Mouse (Mus musculus): ENCODE measurements around the gene 4930486L24Rik. TPM values are rescaled to one million over a fixed set of nuclear protein-coding genes. Genes with fewer than 3 reads are reported as not detected.
"Not testable (repeated sequence)": the region's sequence is repeated elsewhere in the genome, so short reads cannot be mapped to it uniquely, and the experiment has no call there.

The 4930486L24Rik gene
- polyA plus RNA-seq (2015; fragmentation: Nextera tagmentation; extraction: Ambion mirVana), result 0.22 TPM in 1 of 2 replicates, not detected in the other

- 56% methylated on average over 1 of the region's 1 CpGs for WGBS
These were observed at the start of gene 4930486L24Rik for GRCm38 (mm10) chr13:60864281-60864680. Gene 4930486L24Rik (minus strand): TSS chr13:60864475.

GRCm38 (mm10) chr13:60904780-60905179, 40.5 kb upstream of the 4930486L24Rik start, which contains the start of gene Tpbpb:
Gene Tpbpb (minus strand): TSS chr13:60904880.
- not testable (repeated sequence) for H3K9me3 ChIP-seq (replicated peaks; ENCODE audit: low read length); ATAC-seq (replicated peaks; ENCODE audit: low FRiP score, low read depth); H3K4me1 ChIP-seq (replicated peaks; ENCODE audit: insufficient read depth, low read length); DNase-seq (ENCODE audit: low spot score); H3K4me2 ChIP-seq (ENCODE audit: low read length); H3K27me3 ChIP-seq (ENCODE audit: insufficient read depth, low read length); H3K27ac ChIP-seq; H3K4me3 ChIP-seq (replicated peaks; ENCODE audit: low read depth, low read length); H3K9ac ChIP-seq (ENCODE audit: low read depth, low read length); H3K36me3 ChIP-seq (ENCODE audit: insufficient read depth, low read length)
- 91% methylated on average over 2 of the region's 2 CpGs for WGBS

More at GRCm38 (mm10) chr13:60864281-60864680, at the start of gene 4930486L24Rik:
- H3K4me2 ChIP-seq (ENCODE audit: low read length), result no peak within 1 kb of the TSS
- ATAC-seq (replicated peaks; ENCODE audit: low FRiP score, low read depth), result no peak
- H3K36me3 ChIP-seq (ENCODE audit: insufficient read depth, low read length), result no peaks in the 10 kb centered on the region
- no peak within 1 kb of the TSS for H3K9ac ChIP-seq (ENCODE audit: low read depth, low read length)
- no peaks in the 10 kb centered on the region for H3K27me3 ChIP-seq (ENCODE audit: insufficient read depth, low read length)
- no peaks in the 10 kb centered on the region for H3K4me1 ChIP-seq (replicated peaks; ENCODE audit: insufficient read depth, low read length)
- H3K9me3 ChIP-seq (replicated peaks; ENCODE audit: low read length), result no peaks in the 10 kb centered on the region
- H3K4me3 ChIP-seq (replicated peaks; ENCODE audit: low read depth, low read length), result no peak within 1 kb of the TSS
- no peak for DNase-seq (ENCODE audit: low spot score)
- no peak for TF ChIP-seq CTCF (IDR thresholded peaks at IDR 0.05; ENCODE audit: low read depth)
- no peak within 1 kb of the TSS for H3K27ac ChIP-seq

GRCm38 (mm10) chr13:60897328-60897727, 33.1 kb upstream of the 4930486L24Rik start, which contains the start of gene Ctla2b:
Gene Ctla2b (minus strand): TSS chr13:60897447.
- WGBS, result 54% methylated on average over 3 of the region's 3 CpGs
- TF ChIP-seq CTCF (IDR thresholded peaks at IDR 0.05; ENCODE audit: low read depth), result no peak
- no peak within 1 kb of the TSS for H3K4me2 ChIP-seq (ENCODE audit: low read length)
- H3K27me3 ChIP-seq (ENCODE audit: insufficient read depth, low read length), result no peaks in the 10 kb centered on the region
- H3K36me3 ChIP-seq (ENCODE audit: insufficient read depth, low read length), result no peaks in the 10 kb centered on the region
- H3K4me1 ChIP-seq (replicated peaks; ENCODE audit: insufficient read depth, low read length), result no peaks in the 10 kb centered on the region
- no peaks in the 10 kb centered on the region for H3K9me3 ChIP-seq (replicated peaks; ENCODE audit: low read length)
- no peak within 1 kb of the TSS for H3K9ac ChIP-seq (ENCODE audit: low read depth, low read length)
- no peak within 1 kb of the TSS for H3K4me3 ChIP-seq (replicated peaks; ENCODE audit: low read depth, low read length)
- peak; percentile 26 for DNase-seq (ENCODE audit: low spot score)
- H3K27ac ChIP-seq, result no peak within 1 kb of the TSS
- ATAC-seq (replicated peaks; ENCODE audit: low FRiP score, low read depth), result no peak; the same call in 1 of the 2 replicates

- not testable (repeated sequence) for H3K4me1 ChIP-seq (replicated peaks; ENCODE audit: insufficient read depth, low read length); H3K4me2 ChIP-seq (ENCODE audit: low read length); H3K27ac ChIP-seq; H3K4me3 ChIP-seq (replicated peaks; ENCODE audit: low read depth, low read length); H3K36me3 ChIP-seq (ENCODE audit: insufficient read depth, low read length); H3K27me3 ChIP-seq (ENCODE audit: insufficient read depth, low read length); DNase-seq (ENCODE audit: low spot score); H3K9me3 ChIP-seq (replicated peaks; ENCODE audit: low read length); ATAC-seq (replicated peaks; ENCODE audit: low FRiP score, low read depth); H3K9ac ChIP-seq (ENCODE audit: low read depth, low read length)
- WGBS, result 80% methylated on average over 8 of the region's 8 CpGs
These were observed 32.5 kb upstream of the 4930486L24Rik start, which contains the start of gene Gm49392 for GRCm38 (mm10) chr13:60896794-60897193. Gene Gm49392 (minus strand): TSS chr13:60896894.

GRCm38 (mm10) chr13:60895406-60896160, 31.3 kb upstream of the 4930486L24Rik start:
- Histone ChIP-seq H3K27me3 (ENCODE audit: insufficient read depth, low read length) (no peaks in the 10 kb centered on the region), H3K9me3 (replicated peaks; ENCODE audit: low read length) (no peaks in the 10 kb centered on the region), H3K4me2 (ENCODE audit: low read length) (no peak overlapping the region), H3K36me3 (ENCODE audit: insufficient read depth, low read length) (no peaks in the 10 kb centered on the region), H3K4me3 (replicated peaks; ENCODE audit: low read depth, low read length) (no peak overlapping the region), H3K4me1 (replicated peaks; ENCODE audit: insufficient read depth, low read length) (no peaks in the 10 kb centered on the region), H3K9ac (ENCODE audit: low read depth, low read length) (no peak overlapping the region), H3K27ac (no peak overlapping the region)
- no peak for TF ChIP-seq CTCF (IDR thresholded peaks at IDR 0.05; ENCODE audit: low read depth)
- DNase-seq (ENCODE audit: low spot score) (no peak), ATAC-seq (replicated peaks; ENCODE audit: low FRiP score, low read depth) (no peak)

- Histone ChIP-seq H3K27me3 (ENCODE audit: insufficient read depth, low read length) (no peaks in the 10 kb centered on the region), H3K9me3 (replicated peaks; ENCODE audit: low read length) (no peaks in the 10 kb centered on the region), H3K27ac (no peak overlapping the region), H3K36me3 (ENCODE audit: insufficient read depth, low read length) (no peaks in the 10 kb centered on the region), H3K4me2 (ENCODE audit: low read length) (no peak overlapping the region), H3K4me1 (replicated peaks; ENCODE audit: insufficient read depth, low read length) (no peaks in the 10 kb centered on the region), H3K4me3 (replicated peaks; ENCODE audit: low read depth, low read length) (no peak overlapping the region), H3K9ac (ENCODE audit: low read depth, low read length) (no peak overlapping the region)
- TF ChIP-seq CTCF (IDR thresholded peaks at IDR 0.05; ENCODE audit: low read depth), result no peak
- no peak for DNase-seq (ENCODE audit: low spot score)
- 97% methylated on average over 1 of the region's 1 CpGs for WGBS
- ATAC-seq (replicated peaks; ENCODE audit: low FRiP score, low read depth), result no peak
These were observed 28.0 kb upstream of the 4930486L24Rik start for GRCm38 (mm10) chr13:60892301-60892700.
